Mouse (Mus musculus) mature B cell (primary cell): ENCODE measurements around the gene Wt1.

Source experiments
- in situ Hi-C: fragments of 300-500 bp; cut with MboI; formaldehyde crosslinking; loops from 2 replicates; pipeline ENCODE4 v1.14.3; 2019

Wt1 gene

GRCm38 (mm10) chr2:105185768-105186529 lies 59.6 kb downstream of the Wt1 start:
- in situ Hi-C loops, result no loop called here

GRCm38 (mm10) chr2:105186591-105186990 lies 60.3 kb downstream of the Wt1 start:
- in situ Hi-C loops, result no loop called here

- in situ Hi-C loops, result no loop called here
These were observed 61.9 kb downstream of the Wt1 start for GRCm38 (mm10) chr2:105188182-105188581.

- in situ Hi-C loops, result no loop called here
These were observed 63.0 kb downstream of the Wt1 start for GRCm38 (mm10) chr2:105189352-105189751.

- in situ Hi-C loops, result no loop called here
These were observed 73.8 kb downstream of the Wt1 start for GRCm38 (mm10) chr2:105200152-105200551.

- in situ Hi-C loops, result no loop called here
These were observed 80.3 kb downstream of the Wt1 start for GRCm38 (mm10) chr2:105206563-105207174.

GRCm38 (mm10) chr2:105212839-105213238 lies 86.5 kb downstream of the Wt1 start:
- in situ Hi-C loops, result no loop called here

- in situ Hi-C loops, result no loop called here
These were observed 89.6 kb downstream of the Wt1 start for GRCm38 (mm10) chr2:105215914-105216313.

- in situ Hi-C loops, result no loop called here
These were observed 92.9 kb downstream of the Wt1 start for GRCm38 (mm10) chr2:105219229-105219628.

GRCm38 (mm10) chr2:105219664-105220063 lies 93.3 kb downstream of the Wt1 start:
- in situ Hi-C loops, result no loop called here

GRCm38 (mm10) chr2:105220738-105221303 lies 94.5 kb downstream of the Wt1 start:
- in situ Hi-C loops, result no loop called here
